Mouse (Mus musculus): ENCODE measurements around the gene Sppl2b.

DNA sequence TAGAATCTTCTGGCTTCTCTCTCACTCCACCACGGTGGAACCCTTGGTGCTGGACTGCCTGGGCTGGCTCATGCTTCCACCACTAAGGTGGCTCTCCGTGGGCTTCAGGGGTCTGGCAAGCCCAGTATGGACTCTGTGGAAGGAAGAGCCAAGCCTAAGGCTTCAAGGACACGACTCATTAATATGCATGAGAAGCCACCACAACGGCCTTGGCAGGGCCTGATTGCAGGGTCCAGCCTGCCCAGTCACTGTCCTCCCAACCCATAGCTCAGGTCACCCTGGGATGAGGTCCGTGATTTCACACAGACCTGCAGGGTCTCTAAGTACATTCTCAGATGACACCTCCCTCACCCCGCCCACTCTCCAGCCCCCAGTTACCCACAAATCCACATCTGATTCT is 15.2 kb upstream of the Sppl2b start:
- TF ChIP-seq POLR2A (IDR thresholded peaks at IDR 0.05; ENCODE audit: borderline replicate concordance, insufficient read depth, low read length) (no peak), CTCF (IDR thresholded peaks at IDR 0.05; ENCODE audit: borderline replicate concordance, insufficient read depth, low read depth, low read length) (no peak)

Data from cerebellum, adult 2 months (tissue).